Mouse (Mus musculus) kidney, postnatal 36 days (tissue): ENCODE measurements around the gene 9030612E09Rik.

Experiments
- DNase-seq, 2 experiments: peaks; one replicate each; pipeline ENCODE4 v3.0.0; 2021 to 2022; ENCODE audit warnings: mixed read lengths in 2 of 2

Gene 9030612E09Rik

DNA sequence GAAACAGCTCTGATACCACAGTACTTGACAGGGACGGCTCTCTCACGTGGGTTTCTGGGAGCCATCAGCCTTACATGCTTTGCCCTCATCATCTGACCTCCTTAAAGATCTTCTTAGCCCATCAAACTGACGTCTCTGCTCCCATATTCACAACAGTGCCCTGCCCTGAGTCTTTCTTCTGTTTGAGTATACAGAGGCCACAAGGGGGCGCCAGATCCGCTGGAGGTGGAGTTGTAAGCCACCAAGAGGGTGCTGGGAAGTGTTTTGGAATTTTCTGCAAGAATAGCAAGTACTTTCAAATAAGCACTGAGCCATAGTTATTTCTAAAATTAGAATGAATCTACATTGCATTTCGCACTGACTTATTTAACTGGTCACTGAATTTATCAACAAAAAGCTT lies 37.4 kb downstream of the 9030612E09Rik start:
- DNase-seq: peak; percentile 9 to 66

- DNase-seq: no peak
Observed at GRCm38 (mm10) chr10:43217361-43217900, 42.9 kb downstream of the 9030612E09Rik start.

GRCm38 (mm10) chr10:43220479-43220878 lies 46.0 kb downstream of the 9030612E09Rik start:
- no peak for DNase-seq

- peak; percentile 96 to 98 for DNase-seq
Observed at GRCm38 (mm10) chr10:43220910-43221625, 46.6 kb downstream of the 9030612E09Rik start, which contains the start of gene Pdss2. Pdss2 (plus strand) TSS chr10:43221486.

GRCm38 (mm10) chr10:43221659-43222058 lies 47.2 kb downstream of the 9030612E09Rik start:
- DNase-seq: peak; percentile 19 to 57

GRCm38 (mm10) chr10:43223391-43223790 lies 48.9 kb downstream of the 9030612E09Rik start:
- no peak for DNase-seq
